ENCODE assay signal across 11 mouse cellular contexts in genomic region chr5:139287099-139287498, GRCm38 (mm10). TPM values are rescaled to one million over a fixed set of nuclear protein-coding genes. Genes with fewer than 3 reads are reported as not detected.
DNase-seq lines count a peak whose midpoint lies in the region; ATAC-seq and TF ChIP-seq lines count a peak whose summit lies in the region.
"Had no signal": no experiment of that assay in that cellular context is flagged by ENCODE, and none has a peak within 500 bp of the region (broad histone marks: within the 10 kb centered on the region; RNA-seq: fewer than 3 reads in every experiment).

No protein-coding gene starts in this region.

- 7% methylated on average over 5 of the region's 5 CpGs for WGBS in liver, embryonic 15.5 days (ENCODE audit: insufficient replicate concordance)
- 91% methylated on average over 5 of the region's 5 CpGs for WGBS in embryonic facial prominence, embryonic 10.5 days

- ATAC-seq in liver, embryonic 15.5 days (ENCODE audit: insufficient read depth): peak; percentile 63
- ATAC-seq: activated CD4-positive, CD25-positive, alpha-beta regulatory T cell, adult 4 months had no signal

- no peaks in the 10 kb centered on the region for H3K27me3 ChIP-seq in liver, embryonic 15.5 days
- no peaks in the 10 kb centered on the region for H3K27me3 ChIP-seq in splenic B cell, adult 2 months (ENCODE audit: control insufficient read depth, insufficient read depth, low read length, poor library complexity, severe bottlenecking)
- no peaks in the 10 kb centered on the region for H3K27me3 ChIP-seq in embryonic facial prominence, embryonic 10.5 days (replicated peaks; ENCODE audit: low read depth, poor library complexity, severe bottlenecking)

- intact Hi-C loops in left cerebral cortex, adult 2 months (cut with DNase I): no loop called here
- intact Hi-C loops in left cerebral cortex, postnatal 4 days (cut with DNase I): no loop called here

- H3K4me3 ChIP-seq in left cerebral cortex, adult 2 months: no peak overlapping the region
- no peak overlapping the region for H3K4me3 ChIP-seq in liver, embryonic 15.5 days (replicated peaks)
- H3K4me3 ChIP-seq in embryonic facial prominence, embryonic 10.5 days: no peak overlapping the region
- H3K4me3 ChIP-seq: erythroblast, embryonic 14.5 days had no signal

- H3K27ac ChIP-seq in left cerebral cortex, adult 2 months: peak overlapping the region; percentile 74
- peak overlapping the region; percentile 72 for H3K27ac ChIP-seq in liver, embryonic 15.5 days (replicated peaks)
- no peak overlapping the region; the same call in 1 of the 2 replicates for H3K27ac ChIP-seq in embryonic facial prominence, embryonic 10.5 days (replicated peaks)

- no peak overlapping the region for H3K9ac ChIP-seq in liver, embryonic 15.5 days

- H3K4me1 ChIP-seq in liver, embryonic 15.5 days (replicated peaks): peaks cover 51% of the 10 kb centered on the region
- peaks cover 28% of the 10 kb centered on the region for H3K4me1 ChIP-seq in embryonic facial prominence, embryonic 10.5 days

- no peak for DNase-seq in left cerebral cortex, adult 2 months (ENCODE audit: extremely low spot score in 1 of 2, low spot score in 2 of 2)
- no peak for DNase-seq in left cerebral cortex, postnatal 4 days
- peak; percentile 51 for DNase-seq in c-Kit-positive CD71-positive TER-119-negative erythroid progenitor cells, embryonic 14.5 days (ENCODE audit: low read depth)
- peak; percentile 50 for DNase-seq in splenic B cell, adult 2 months (ENCODE audit: low read depth, low spot score)
- no peak for DNase-seq in embryonic facial prominence, embryonic 10.5 days (ENCODE audit: low spot score)
- DNase-seq in cerebellum, postnatal 25 days: no peak
- DNase-seq in thymus, adult 18-20 months: no peak
- DNase-seq: cerebellum, adult 9-10 months had no signal

- no peaks in the 10 kb centered on the region for H3K36me3 ChIP-seq in liver, embryonic 15.5 days (replicated peaks)
- no peaks in the 10 kb centered on the region for H3K36me3 ChIP-seq in splenic B cell, adult 2 months (ENCODE audit: control insufficient read depth, insufficient read depth, low read length, poor library complexity, severe bottlenecking)
- H3K36me3 ChIP-seq in embryonic facial prominence, embryonic 10.5 days (replicated peaks): no peaks in the 10 kb centered on the region

- peak overlapping the region; percentile 23 for H3K4me2 ChIP-seq in liver, embryonic 15.5 days

- no peaks in the 10 kb centered on the region for H3K9me3 ChIP-seq in liver, embryonic 15.5 days (replicated peaks)
- H3K9me3 ChIP-seq in embryonic facial prominence, embryonic 10.5 days: no peaks in the 10 kb centered on the region

- TF ChIP-seq CTCF in left cerebral cortex, adult 2 months (IDR thresholded peaks at IDR 0.05): no peak

RNA-seq across cellular contexts. Expression of gene Get4, which starts 35.0 kb away (rescaled TPM):
- total RNA-seq in left cerebral cortex, adult 2 months (2021): 10 to 100 TPM; 44.8 to 48.9 TPM
- total RNA-seq in left cerebral cortex, postnatal 4 days (2021): 10 to 100 TPM; 54.8 to 59.8 TPM
- polyA plus RNA-seq in liver, embryonic 15.5 days (2015; fragmentation: Nextera tagmentation; extraction: Ambion mirVana): 107 and 109 TPM in 2 replicates
- 188 and 189 TPM in 2 replicates for polyA plus RNA-seq in embryonic facial prominence, embryonic 10.5 days (2016; fragmentation: Nextera tagmentation; extraction: Ambion mirVana)

RNA-seq across cellular contexts. Expression of gene Adap1, which starts 38.3 kb away (rescaled TPM):
- total RNA-seq in left cerebral cortex, adult 2 months (2021): 100 to 1,000 TPM; 242 to 256 TPM
- total RNA-seq in left cerebral cortex, postnatal 4 days (2021): 100 to 1,000 TPM; 219 to 247 TPM
- polyA plus RNA-seq in liver, embryonic 15.5 days (2015; fragmentation: Nextera tagmentation; extraction: Ambion mirVana): 4.3 and 5.2 TPM in 2 replicates
- polyA plus RNA-seq in embryonic facial prominence, embryonic 10.5 days (2016; fragmentation: Nextera tagmentation; extraction: Ambion mirVana): 0.51 and 0.54 TPM in 2 replicates

Comparison
In these comparisons a context has a peak if more than half of its experiments do, and no peak if none do; other contexts are left out.
1. DNase-seq: peak in c-Kit-positive CD71-positive TER-119-negative erythroid progenitor cells, embryonic 14.5 days (single experiment) and splenic B cell, adult 2 months (single experiment); none in left cerebral cortex, adult 2 months (0 of 2), left cerebral cortex, postnatal 4 days (single experiment), embryonic facial prominence, embryonic 10.5 days (single experiment), cerebellum, postnatal 25 days (0 of 2) and thymus, adult 18-20 months (0 of 2).